Mouse (Mus musculus): Measurements from ENCODE around the gene Olfr410.

DNA sequence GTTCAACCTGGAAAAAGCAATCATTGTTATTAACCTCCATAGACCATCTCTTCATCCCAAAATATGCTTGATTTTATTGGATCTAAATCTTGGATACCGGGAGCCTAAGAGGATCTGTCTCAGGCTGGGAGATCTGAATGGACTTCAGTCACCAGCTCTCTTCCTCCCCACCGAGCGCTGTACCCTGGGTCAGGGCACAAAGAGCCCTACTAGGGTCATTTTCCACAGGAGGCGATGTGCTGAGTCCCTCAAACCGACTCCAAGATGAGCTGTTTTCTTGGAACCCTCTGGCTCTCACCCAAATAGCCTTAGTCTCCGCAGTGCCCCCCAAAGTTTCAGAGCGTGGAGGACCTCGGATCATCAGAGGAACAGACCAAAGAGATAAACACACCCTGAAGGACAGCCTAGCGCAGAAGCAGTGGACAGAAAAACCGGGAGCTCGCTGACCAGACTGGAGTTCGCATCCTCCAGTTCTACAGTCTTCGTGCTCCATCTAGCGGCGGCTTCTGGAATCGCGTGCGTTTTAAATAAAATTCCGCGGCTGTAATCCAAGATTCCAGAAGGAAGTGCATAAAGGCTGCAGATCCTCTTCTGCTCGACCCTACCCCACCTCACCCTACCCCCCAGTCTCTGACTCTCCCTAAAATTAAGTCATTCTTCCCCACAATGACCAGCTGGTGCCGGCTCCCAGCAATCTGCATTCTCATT is 33.7 kb upstream of the Olfr410 start:
- TF ChIP-seq CTCF (IDR thresholded peaks at IDR 0.05; ENCODE audit: control insufficient read depth, insufficient read depth, insufficient replicate concordance, low read depth, low read length) (peak; percentile 84), POLR2A (IDR thresholded peaks at IDR 0.05; ENCODE audit: control insufficient read depth, low read depth, low read length) (no peak)
